Mouse (Mus musculus) stomach, postnatal 0 days (tissue): Measurements from ENCODE around the gene Slc6a19.

Experiments
- CTCF ChIP-seq: IDR thresholded peaks from 2 replicates; pipeline ENCODE4 v1.5.1; 2016; ENCODE audit warnings: antibody characterized with exemption, low read depth, mild to moderate bottlenecking, moderate library complexity
- EP300 ChIP-seq: optimal IDR thresholded peaks from 2 replicates; pipeline ENCODE3; 2016; ENCODE audit warnings: antibody characterized with exemption

DNA sequence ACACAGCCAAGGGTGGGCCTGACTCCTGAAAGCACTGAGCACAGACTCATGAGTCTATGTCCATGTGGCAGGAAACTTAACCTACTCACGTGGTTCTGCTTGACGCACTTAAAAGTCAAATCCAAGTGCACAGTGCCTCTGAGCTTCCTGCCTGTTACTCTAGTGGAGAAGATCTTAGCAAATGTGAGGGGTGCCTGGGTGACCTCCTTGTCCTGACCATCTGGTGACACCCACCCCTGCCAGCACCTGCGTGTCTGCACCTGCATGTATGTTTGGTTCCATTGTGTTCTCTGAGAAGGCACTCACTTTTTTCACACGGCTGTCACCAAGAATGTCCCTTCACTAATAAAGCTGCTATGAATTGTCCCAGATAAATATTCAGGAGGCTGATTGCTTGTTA, 63.4 kb downstream of the Slc6a19 start:
- no peak for TF ChIP-seq CTCF
- TF ChIP-seq EP300, result no peak
